Mouse (Mus musculus) megakaryocyte-erythroid progenitor cell, adult 5 weeks (primary cell): ENCODE measurements around the gene Fbxl2. TPM values are rescaled to one million over a fixed set of nuclear protein-coding genes. Genes with fewer than 3 reads are reported as not detected.

ENCODE experiments used
- polyA plus RNA-seq: library from polyadenylated mRNA; stranded (reverse); fragments of >175 nt; gene quantifications from 2 replicates; pipeline ENCODE4 v1.2.3, GENCODE M21; 2012

Fbxl2 gene
- polyA plus RNA-seq, result 0.36 and 0.45 TPM in 2 replicates

DNA sequence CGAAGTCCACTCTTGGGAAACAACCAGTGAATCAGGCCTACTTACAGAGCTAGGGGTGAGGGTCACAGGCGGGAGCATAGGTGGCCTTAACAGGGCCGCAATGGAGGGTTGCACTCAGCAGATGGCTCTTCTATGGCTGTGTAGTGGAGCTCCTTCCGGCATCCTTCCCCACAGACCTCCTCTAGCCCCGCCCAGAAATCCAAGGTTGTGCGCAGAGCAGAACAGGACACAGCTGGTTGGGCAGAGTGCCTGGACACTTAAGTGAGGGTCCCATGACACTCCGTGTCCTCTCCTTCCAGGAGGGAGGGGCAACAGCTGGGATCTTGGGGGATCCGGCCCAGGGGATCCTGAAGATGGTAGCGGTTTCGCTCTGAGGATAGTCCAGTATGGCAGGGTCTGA lies at the start of gene Fbxl2:
Fbxl2 (minus strand) TSS at position 164 of the 400 bp plus-strand sequence.

DNA sequence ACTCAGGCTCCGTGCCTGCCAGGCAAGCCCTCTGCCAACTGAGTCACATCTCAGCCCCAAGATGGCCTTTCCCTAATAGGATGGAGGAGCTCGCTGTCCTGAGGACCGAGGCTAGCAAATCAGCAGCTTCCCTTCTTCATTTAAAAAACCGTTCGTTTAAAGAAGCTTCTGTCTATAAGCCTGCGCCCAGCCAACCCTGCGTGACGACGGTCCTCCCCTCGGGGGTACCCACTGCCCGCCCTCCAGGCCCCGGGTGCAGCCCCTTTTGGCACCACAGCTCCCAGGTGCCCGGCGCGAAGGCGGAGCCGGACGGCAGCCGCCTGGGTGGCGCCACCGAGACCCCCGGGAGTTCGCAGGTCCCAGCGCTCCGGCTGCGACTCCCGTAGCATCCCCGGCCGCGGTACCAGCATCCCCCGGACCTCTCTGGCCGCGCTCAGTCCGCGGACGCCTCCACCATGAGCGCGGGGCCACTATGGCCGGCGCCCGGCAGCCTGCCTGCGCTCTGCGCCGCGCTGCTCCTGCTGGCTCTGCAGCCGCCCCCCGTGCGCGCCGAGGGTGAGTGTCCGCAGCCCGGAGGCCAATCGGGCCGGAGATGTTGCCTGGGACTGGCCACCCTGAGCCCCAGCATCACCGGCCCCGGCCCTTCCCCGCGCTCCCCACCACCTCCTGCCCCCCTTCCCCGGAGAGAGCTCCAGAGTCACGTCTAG lies 11.3 kb upstream of the Fbxl2 start, which contains the start of gene Susd5:
Susd5 (plus strand) TSS at position 51 of the 707 bp plus-strand sequence.

DNA sequence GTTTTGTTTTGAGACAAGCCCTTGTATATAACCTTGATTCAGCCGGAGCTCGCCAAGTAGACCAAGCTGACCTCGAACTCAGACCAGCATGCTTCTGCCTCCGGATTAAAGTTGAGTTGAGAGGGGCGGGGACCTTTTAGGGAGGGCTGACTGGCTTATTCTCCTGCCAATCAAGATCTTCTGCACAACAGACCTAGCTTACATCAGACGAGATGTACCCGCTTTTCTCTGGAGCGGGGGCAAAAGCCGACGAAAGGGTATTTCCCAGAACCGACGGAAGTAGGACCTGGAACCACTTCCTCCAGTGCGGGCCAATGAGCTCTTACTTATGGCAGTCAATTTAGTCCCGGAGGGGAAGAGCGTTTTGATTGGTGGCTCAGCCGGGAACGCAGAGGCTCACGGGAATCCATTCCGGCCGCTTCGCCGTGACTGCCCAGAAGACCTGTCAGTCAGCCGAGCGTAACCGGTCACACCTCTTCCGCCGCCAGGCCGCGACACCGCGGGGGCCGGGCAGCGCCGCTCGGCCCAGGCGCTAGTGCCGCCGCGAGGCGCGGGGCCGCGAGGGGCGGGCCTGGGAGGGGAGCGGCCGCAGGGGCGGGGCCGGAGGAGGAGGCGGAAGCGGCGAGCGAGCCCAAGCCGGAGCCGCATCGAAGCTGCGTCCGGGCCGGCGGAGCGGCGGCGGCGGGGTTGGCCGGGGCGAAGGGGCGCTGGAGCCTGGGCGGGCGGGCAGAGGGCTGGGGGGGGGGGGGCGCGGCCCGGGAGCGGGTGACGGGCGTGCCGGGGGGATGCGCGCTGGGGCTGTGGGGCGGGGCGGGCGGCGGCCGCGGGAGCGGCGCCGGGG lies 115.2 kb downstream of the Fbxl2 start, which contains the start of gene Ubp1:
Ubp1 (plus strand) TSS at position 401 of the 841 bp plus-strand sequence.

Other genes with a start within 250 kb of the Fbxl2 start
- 45.6 and 66.6 TPM in 2 replicates for gene Ubp1, start 115.3 kb downstream of the Fbxl2 start, polyA plus RNA-seq
- not detected in 2 replicates for gene Susd5, start 10.9 kb upstream of the Fbxl2 start, polyA plus RNA-seq